Mouse (Mus musculus): ENCODE measurements at regions not wholly inside any gene's neighbourhood (a gene's known extent, or its start where the extent isn't known, plus 50 kb on each side); places are given as distances from the start of the nearest gene placed in this dataset.

DNA sequence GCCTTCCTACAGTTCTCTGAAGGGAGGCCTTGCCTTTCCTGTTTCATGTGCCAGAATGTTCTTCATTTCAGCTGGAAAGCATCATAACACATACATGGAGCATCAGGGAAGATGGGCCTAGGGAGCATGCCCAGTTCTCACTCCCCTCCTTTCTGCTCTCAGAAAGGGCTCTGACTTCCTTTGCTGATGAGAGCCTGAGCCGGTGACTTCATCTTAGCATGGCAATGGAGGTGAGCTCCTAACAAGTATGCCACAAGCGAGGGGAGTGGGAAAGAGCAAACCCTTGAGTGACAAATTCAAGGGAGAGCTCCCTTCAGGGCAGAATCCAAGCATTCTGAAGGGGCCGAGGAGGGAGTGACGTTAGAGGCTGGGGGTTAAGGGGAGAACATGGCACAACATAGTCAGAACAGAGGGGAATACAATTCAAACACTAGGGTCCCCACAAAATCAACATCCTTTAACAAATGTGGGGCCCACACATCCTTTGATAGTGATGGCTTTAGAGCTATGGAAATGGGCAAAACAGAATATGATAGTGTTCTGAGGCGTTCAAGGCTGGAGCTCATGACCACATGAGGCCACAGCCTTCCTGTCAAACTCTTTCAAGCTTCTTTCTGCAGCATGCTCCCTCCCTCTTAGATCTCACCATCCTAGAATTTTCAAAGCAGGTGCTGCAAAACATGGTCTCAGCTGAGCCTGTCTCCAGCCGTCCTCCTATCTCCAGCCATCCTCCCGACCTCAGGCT lies 437.4 kb upstream of the 3110018I06Rik start:
- no peak for DNase-seq

DNA sequence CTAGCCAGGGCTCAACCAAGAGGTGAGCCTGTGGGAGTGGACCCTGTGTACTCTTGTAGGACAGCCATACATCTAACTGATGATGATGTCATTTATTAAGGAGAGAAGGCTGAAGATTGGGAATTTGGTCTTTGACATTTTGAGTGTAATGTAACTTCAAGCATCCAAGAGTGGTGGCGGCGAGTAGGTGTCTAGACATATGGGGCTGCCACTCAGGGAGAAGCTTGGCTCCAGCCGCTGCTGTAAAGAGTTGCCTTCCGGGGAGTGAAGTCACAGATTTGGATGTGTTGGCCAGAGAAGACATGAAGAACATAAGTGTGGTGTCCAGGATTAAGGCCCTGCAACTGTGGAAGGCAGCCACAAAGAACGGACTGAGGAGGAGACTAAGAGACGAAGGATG lies 436.3 kb upstream of the 3110018I06Rik start:
- no peak for DNase-seq

DNA sequence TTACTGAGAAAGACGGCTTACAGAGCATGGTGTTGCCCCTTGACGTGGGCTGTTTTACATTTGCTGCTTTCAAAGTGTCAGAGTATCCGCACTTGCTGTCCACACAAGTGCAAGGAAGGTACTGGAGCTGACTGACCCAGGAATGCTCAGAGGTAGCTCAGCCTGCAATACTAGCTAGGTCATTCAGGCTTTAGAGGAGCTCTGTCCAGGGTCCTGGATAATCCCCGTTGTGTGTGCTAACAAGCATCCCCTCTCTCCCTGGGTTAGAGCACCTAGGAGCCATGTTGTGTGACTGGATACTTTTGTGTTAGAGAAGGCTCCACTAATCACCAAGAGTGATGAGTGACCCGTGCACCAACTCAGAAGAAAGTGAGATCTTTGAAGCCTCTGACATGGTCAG lies 431.9 kb upstream of the 3110018I06Rik start:
- no peak for DNase-seq

DNA sequence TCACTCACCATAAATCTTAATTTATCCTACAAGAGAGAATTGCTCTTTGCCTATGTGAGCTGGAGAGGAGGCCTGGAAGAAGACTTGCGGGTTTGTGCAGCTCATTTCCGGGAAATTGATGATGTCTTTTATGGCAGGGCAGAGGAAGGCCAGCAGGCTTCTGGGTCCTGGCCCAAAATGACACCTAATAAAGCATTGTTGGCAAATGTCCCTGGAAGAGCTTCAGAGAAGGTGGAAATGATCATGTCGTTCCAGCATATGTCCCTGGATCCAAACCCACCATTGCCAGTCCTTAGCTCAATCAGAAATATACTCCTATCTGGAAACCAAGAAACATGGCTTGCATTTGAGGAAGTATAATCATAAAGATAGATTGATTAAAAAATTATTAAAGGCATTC lies 427.9 kb upstream of the 3110018I06Rik start:
- no peak for DNase-seq

DNA sequence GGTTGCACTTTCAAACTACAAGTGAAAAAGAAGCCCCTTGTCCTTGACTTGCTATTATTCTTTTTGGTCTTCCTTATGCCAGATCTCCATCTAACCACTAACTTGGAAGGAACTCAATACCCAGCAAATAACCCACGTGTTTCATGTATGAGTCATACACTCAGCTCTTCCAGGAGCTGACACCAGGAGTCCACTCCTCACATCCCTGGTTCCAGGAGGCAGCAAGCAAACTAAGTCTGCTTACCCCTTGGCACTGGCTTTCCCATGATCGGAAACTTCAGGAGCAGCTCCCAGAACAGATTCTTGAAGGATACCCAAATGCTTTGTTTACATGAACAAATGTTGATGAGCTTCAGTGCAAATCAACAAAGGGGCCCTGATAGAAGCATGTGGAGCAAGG lies 421.1 kb upstream of the 3110018I06Rik start:
- DNase-seq, result no peak

GRCm38 (mm10) chr12:107082541-107082940 lies 405.9 kb upstream of the 3110018I06Rik start:
- DNase-seq, result no peak

DNA sequence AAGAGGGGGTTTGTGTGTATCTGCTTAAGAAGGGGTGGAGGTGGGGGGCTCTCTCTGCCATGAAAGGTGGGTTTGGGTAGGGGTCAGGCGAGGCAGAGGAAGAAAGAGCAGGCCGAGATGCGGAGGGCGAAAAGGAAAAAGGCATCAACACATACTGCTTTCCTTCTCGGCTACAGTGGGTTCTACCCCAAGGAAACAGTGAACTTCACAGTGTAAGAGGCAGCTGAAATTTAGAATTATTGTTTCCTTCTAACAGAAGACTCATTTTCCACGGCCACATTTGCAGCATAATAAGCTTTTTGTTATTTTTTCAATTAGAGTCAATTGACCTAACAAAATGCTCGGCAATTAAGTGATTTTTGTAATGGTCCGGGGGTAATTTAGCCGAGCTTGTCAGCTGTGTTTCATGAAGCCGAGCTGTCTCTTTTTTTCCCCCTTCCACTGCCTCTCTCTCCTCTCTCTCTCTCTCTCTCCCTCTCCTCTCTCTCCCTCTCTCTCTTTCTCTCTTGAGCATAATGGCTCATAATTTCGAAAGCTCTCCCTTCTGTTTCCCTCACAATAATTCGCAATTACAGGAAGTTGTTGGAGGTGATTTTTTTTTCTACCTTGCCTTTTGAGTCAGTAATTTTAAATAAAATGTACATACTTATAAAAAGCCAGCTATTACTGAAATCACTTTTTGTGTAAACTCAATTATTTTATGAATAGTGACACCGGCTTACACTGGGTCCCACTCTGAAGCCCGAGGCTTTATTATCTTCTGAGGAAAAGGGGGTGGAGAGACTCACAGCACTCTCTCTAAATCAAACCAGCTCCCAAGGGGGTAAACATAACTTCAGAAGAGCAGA lies 403.1 kb upstream of the 3110018I06Rik start:
- no peak for DNase-seq

GRCm38 (mm10) chr12:107085906-107086655 lies 402.4 kb upstream of the 3110018I06Rik start:
- DNase-seq, result peak; percentile 38 to 49

GRCm38 (mm10) chr12:107092151-107092550 lies 396.3 kb upstream of the 3110018I06Rik start:
- DNase-seq, result no peak

DNA sequence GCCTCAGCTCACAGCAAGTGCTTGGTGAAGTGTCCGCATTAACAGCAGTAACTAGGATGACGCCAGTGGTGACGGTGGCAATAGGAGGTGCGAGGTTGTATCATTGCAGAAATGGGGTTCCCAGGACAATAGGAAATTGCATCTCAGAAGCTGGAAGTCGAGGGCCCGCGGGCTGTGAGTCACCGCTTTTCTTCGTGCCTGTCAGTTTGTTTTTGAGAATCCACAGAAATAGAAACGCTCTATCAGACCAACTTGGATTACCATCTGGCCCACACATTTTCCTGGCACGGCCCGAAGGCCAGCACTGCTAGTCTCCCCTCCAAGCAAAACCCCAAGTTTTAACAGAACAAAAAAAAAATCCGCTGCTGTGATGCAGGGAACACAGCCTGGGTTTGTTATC lies 395.1 kb upstream of the 3110018I06Rik start:
- DNase-seq, result no peak

GRCm38 (mm10) chr12:107095409-107095808 lies 393.0 kb upstream of the 3110018I06Rik start:
- no peak for DNase-seq

DNA sequence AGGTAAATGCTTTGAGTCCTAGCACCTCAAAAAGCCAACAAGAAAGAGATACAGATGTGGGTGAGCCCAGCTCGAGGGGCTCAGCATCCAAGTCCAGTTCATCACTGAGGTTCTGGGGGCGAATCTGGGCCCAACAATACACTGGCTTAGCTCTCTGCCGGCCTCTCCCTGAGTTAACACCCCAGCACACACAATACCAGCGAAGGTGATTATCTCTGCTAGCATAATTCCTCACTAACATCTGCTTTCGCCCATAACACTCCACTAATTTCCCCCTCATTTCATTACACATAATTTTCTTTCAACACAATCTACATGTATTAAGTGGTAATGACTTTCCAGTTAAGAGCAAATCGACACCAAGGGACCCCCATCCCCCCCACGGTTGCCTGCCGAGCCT lies 383.9 kb upstream of the 3110018I06Rik start:
- no peak for DNase-seq

GRCm38 (mm10) chr12:107105017-107105416 lies 383.4 kb upstream of the 3110018I06Rik start:
- no peak for DNase-seq

DNA sequence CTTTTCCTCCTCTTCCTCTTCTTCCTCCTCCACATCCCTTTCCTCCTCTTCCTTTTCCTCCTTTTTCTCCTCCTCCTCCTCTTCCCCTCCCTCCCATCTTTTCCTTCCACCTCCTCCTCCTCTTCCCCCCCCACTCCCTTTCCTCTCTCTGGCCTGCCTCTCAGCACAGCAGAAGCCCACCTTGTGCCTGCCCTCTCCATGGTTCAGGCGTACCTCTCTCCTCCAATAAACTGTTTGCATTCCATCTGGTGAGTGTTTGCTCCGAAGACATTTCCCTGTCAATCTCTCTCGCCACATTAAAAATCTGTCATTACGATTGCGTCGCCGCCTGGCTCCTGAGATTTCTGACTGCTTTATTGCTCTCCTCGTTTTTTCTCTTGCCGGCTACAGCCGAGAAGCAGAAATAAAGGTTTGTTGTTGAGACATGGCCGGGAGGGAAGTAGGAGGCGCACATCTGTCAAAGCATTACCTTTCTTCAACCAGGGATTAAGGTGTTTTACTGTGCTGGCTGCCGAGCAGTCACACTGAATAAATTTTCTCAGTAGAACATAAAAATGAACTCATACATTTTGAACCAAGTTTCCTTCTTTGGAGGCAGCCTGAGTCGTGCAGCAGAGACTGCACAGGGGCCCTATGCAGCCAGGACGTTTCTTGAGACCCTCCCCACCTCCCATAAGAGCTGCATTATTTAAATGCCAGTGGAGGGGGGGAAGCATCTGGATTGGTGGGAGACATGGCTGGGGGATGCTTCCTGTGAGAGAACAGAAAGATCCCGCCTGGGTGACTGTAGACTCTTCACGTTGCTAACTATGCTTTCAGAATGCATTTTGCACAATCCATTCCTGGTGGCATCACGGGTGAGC lies 376.3 kb upstream of the 3110018I06Rik start:
- DNase-seq, result no peak

DNA sequence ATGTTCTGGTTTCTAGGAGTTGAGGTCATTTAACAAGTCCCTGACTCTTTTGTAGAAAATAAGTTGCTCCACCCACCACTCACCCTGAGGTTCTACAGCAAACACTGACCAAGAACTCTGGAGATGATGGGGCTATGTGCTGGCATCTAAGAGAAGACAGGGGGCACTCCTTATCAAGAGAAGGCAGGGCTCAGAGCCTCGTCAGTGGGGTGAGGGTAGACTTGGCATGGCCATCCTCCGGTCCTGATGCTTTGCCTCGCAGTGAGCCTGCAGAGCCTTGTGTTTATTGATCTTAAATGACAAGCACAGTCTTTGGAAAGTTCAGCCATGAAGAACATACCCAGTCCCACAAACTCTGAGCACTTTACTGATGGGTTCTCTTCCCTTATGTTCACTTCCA lies 370.1 kb upstream of the 3110018I06Rik start:
- no peak for DNase-seq

DNA sequence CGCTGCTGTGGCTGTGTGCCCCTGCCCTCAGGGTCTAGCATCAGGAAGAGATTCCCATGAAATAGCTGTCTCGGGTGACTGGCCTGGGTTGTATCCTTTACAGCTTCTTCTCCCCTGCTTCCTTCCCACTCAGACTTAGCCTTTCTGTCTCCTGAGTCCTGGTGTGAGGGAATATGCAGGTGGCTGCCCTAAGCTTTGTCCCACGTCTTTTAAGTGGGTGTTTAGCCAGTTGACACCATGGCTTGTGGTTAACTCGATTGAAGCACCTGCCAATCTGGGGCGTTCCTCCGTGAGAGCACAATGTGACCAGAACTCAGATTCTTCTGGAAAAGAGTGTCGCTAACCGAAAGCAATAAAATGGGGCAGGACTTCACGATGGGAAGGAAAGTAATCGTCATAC lies 369.4 kb upstream of the 3110018I06Rik start:
- no peak for DNase-seq

DNA sequence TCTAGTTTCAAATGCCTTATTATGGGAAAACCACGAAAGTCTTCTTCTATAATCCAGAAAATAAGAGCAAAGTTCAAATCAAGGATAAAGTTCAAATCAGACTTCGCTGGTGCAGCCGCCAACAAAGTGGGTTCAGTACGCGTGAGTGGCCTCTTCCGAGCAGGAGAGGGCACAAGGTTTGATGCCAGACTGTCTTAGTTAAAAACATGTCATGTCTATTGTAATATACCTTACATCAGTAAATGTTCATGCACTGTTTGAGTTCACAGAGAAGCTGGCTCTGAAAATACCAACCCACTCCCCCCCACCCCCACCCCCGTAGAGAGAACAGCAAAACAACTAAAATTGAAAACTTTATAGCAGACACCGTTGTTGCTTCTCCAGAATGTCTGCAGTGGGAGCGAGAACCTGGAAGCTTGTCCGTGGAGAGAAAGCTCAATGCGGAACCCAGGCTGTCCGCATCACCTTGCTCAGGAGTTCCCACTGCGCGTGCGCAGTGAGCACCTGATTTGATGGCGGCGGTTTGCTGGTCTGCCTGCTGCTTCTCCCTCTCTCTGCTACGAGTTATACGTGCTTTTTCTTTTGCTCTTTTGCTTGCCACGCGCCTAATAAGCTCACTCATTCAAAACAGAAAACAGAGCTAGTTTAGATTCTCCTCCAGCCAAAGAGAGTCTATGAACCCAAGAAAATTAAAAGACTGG lies 367.8 kb upstream of the 3110018I06Rik start:
- no peak for DNase-seq

GRCm38 (mm10) chr12:107121990-107122389 lies 366.4 kb upstream of the 3110018I06Rik start:
- no peak for DNase-seq

DNA sequence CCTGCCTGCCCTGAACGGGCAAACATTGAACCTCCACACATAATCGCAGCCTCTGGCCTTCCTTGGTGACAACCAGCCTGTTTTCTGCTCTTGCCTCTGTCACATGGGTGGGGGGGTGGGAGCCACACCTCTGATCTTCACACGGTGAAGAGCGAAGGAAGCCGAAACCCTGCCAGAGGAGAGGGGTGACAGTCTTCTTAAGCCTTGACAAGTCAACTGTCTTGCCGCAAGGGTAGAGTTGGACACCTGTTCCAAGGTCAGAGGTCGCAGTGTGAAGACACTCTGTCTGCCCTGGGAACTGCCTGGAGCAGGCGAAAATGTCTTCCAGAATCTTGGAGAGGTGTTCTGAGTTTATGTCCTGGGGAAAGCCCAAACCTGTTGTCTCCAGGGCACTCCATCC lies 364.8 kb upstream of the 3110018I06Rik start:
- no peak for DNase-seq

GRCm38 (mm10) chr12:107124263-107124885 lies 364.1 kb upstream of the 3110018I06Rik start:
- DNase-seq, result no peak

DNA sequence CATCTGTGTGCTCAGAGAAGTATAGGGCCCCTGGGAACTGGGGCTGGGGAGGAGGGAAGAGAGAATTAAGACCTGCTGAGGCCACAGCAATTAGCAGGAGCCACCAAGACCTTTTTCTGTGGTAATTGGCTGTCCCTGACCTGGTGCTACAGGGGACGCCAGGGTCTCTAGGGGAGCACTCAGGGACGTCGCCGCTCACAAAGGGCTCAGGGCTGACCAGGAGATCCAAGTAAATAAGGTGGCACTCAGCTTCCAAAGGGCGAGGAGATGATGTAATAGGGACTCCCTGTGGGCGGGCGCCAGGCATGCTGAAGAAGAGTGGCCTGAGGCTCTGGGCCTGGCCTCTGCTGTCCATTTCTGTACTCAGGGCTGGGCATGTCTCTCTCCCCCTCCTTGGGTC lies 363.2 kb upstream of the 3110018I06Rik start:
- no peak for DNase-seq

All from lung, postnatal 4 days (tissue).